Mouse (Mus musculus) neural tube, embryonic 14.5 days (tissue): ENCODE data around the gene Kcnj12. TPM values are rescaled to one million over a fixed set of nuclear protein-coding genes. Genes with fewer than 3 reads are reported as not detected.

Experiments
- ATAC-seq: fragments of 200-750 bp; cut with Nextera tagmentation; 2 replicates; pipeline ENCODE4 v1.8.0; 2017; ENCODE audit warnings: low read depth, mild to moderate bottlenecking, moderate TSS enrichment, moderate library complexity
- H3K27ac ChIP-seq: fragments of 300-500 bp; sonication (generic); 2 replicates; pipeline ENCODE4 v1.5.1; 2014; ENCODE audit warnings: low read depth, mild to moderate bottlenecking, control low read depth, low read length, moderate library complexity, mixed read lengths
- H3K27me3 ChIP-seq: fragments of 300-500 bp; sonication (generic); 2 replicates; pipeline ENCODE4 v1.6.1; 2014; ENCODE audit warnings: low read length; ENCODE audit not compliant: control insufficient read depth, insufficient read depth
- H3K36me3 ChIP-seq: fragments of 300-500 bp; sonication (generic); 2 replicates; pipeline ENCODE4 v1.6.1; 2014; ENCODE audit warnings: low read length, mixed read lengths; ENCODE audit not compliant: control insufficient read depth, insufficient read depth
- H3K4me1 ChIP-seq: fragments of 300-500 bp; sonication (generic); 2 replicates; pipeline ENCODE4 v1.6.1; 2014; ENCODE audit warnings: low read length; ENCODE audit not compliant: control insufficient read depth, insufficient read depth
- H3K4me2 ChIP-seq: fragments of 300-500 bp; sonication (generic); 2 replicates; pipeline ENCODE4 v1.6.1; 2014; ENCODE audit warnings: mild to moderate bottlenecking, low read depth, low read length, control low read depth
- H3K4me3 ChIP-seq: fragments of 300-500 bp; sonication (generic); 2 replicates; pipeline ENCODE4 v1.5.1; 2014; ENCODE audit warnings: low read depth, low read length, control low read depth, mixed read lengths
- H3K9ac ChIP-seq: fragments of 300-500 bp; sonication (generic); replicated peaks from 2 replicates; pipeline ENCODE4 v1.6.1; 2014; ENCODE audit warnings: low read depth, mild to moderate bottlenecking, control low read depth, low read length, mixed read lengths
- H3K9me3 ChIP-seq: fragments of 300-500 bp; sonication (generic); 2 replicates; pipeline ENCODE4 v1.6.1; 2016; ENCODE audit warnings: low read length; ENCODE audit not compliant: control insufficient read depth
- WGBS: fragments of 180-500 bp; shearing (Covaris S2); extraction: QIAGEN DNeasy Blood & Tissue Kit; methylation state at CpG from one replicate; pipeline ENCODE4 v1.1.7; 2014; 5-methylcytosine and 5-hydroxymethylcytosine counted together
- polyA plus RNA-seq: library from polyadenylated mRNA; unstranded; fragments of >200 nt; fragmentation: Nextera tagmentation; extraction: Ambion mirVana; gene quantifications from 2 replicates; pipeline ENCODE4 v1.2.1, GENCODE M21; 2014

The Kcnj12 gene
- polyA plus RNA-seq, 1 experiment from 2014 or later: 2.7 TPM

DNA sequence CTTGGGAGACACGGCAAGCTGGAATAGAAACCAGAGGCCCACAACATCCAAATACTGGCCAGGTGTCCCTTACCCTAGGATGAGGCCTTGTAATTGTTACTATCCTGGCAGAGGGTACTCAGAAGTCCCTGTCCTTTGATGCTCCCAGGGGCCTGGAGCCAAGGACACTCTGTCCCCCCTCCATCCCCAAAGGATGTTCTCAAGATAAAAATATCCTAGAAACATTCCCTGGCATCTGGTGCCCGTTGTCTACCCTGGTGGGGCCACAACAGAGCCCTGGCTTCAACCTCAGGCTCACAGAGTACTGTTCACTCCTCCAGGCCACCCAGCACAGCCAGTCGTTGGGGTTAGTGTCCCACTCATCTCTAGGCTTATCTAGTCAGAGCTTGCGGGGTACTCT is 38.3 kb downstream of the Kcnj12 start:
- H3K27ac ChIP-seq: no peak overlapping the region
- no peak overlapping the region for H3K4me2 ChIP-seq
- no peaks in the 10 kb centered on the region for H3K27me3 ChIP-seq
- 82% methylated on average over 4 of the region's 4 CpGs for WGBS
- H3K4me1 ChIP-seq: no peaks in the 10 kb centered on the region
- H3K4me3 ChIP-seq: no peak overlapping the region
- H3K9ac ChIP-seq: no peak overlapping the region
- no peaks in the 10 kb centered on the region for H3K36me3 ChIP-seq
- no peaks in the 10 kb centered on the region for H3K9me3 ChIP-seq
- no peak for ATAC-seq

DNA sequence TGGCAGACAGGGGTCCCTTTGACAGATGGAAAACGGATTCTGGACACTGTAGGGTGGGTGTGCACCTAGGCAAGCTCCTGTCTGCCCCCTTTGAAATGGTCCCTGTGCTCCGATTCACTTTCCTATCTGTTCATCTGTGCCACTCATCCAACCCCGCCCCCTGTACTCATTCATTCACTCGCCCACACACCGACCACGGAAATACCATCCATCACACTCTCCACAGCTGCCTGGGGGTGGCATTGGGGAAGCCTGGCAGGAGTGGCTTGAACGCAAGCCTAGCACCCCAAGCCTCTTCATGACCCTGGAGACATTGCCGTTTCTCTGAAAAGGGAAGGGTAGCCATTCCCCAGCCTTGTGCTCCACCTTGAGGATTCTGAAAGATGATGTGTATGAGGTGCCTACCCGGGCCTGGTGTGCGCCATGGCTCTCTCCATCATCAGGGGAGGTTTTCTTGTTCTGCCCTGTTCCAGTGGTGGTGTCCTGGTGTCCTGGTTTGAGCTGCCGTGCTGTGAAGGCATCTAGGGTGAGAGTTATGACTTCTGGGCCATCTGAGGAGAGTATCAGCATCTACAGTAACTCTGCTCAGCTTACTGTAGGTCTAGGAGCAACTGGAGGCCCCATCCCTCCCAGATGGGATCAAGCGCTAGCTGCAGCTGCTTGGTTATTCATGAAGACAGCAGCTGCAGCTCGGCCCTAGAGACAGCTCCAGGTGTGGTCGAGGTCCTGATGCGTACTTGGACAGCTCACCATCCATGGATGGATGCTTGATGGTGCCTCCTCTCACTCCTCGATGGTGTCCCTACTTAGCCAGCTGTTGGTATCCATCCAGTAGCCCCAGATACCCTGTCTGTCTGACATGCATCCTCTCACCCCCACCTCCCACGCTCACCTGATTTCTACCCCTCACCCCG is 40.4 kb downstream of the Kcnj12 start:
- ATAC-seq: no peak
- no peak overlapping the region for H3K27ac ChIP-seq
- 82% methylated on average over 18 of the region's 18 CpGs for WGBS

DNA sequence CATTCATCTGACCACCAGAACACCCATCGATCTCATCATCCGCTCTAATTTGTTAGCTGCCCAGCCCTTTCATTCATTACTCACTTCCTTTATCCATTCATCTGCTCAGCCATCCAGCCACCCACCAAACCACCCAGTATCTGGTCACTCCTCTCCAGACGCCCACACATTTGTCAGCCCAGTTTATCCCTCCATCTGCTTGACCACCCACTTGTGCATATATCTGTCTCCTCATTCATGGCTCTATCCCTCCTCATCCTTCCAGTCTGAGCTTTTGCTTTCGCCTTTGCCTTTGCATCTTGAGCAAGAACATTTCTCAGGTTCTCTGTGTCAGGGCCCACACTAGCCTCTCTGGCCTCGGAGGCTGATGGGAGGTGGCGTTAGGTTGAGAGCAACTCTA is 41.1 kb downstream of the Kcnj12 start:
- no peak overlapping the region for H3K4me3 ChIP-seq
- no peaks in the 10 kb centered on the region for H3K27me3 ChIP-seq
- no peaks in the 10 kb centered on the region for H3K36me3 ChIP-seq
- no peak overlapping the region for H3K9ac ChIP-seq
- H3K4me1 ChIP-seq: no peaks in the 10 kb centered on the region
- ATAC-seq: no peak
- no peak overlapping the region for H3K4me2 ChIP-seq
- H3K27ac ChIP-seq: no peak overlapping the region
- H3K9me3 ChIP-seq: no peaks in the 10 kb centered on the region
- 91% methylated on average over 6 of the region's 6 CpGs for WGBS

More for the DNA sequence above, 40.4 kb downstream of the Kcnj12 start:
- Histone ChIP-seq H3K9ac (no peak overlapping the region), H3K4me2 (no peak overlapping the region), H3K27me3 (no peaks in the 10 kb centered on the region), H3K4me1 (no peaks in the 10 kb centered on the region), H3K9me3 (no peaks in the 10 kb centered on the region), H3K36me3 (no peaks in the 10 kb centered on the region), H3K4me3 (no peak overlapping the region)

- Histone ChIP-seq H3K27me3 (no peaks in the 10 kb centered on the region), H3K9ac (no peak overlapping the region), H3K27ac (no peak overlapping the region), H3K4me2 (no peak overlapping the region), H3K4me3 (no peak overlapping the region), H3K36me3 (no peaks in the 10 kb centered on the region), H3K9me3 (no peaks in the 10 kb centered on the region), H3K4me1 (no peaks in the 10 kb centered on the region)
- WGBS: 88% methylated on average over 6 of the region's 6 CpGs
- ATAC-seq: no peak
Measured at GRCm38 (mm10) chr11:61065620-61066019, 43.3 kb downstream of the Kcnj12 start.

DNA sequence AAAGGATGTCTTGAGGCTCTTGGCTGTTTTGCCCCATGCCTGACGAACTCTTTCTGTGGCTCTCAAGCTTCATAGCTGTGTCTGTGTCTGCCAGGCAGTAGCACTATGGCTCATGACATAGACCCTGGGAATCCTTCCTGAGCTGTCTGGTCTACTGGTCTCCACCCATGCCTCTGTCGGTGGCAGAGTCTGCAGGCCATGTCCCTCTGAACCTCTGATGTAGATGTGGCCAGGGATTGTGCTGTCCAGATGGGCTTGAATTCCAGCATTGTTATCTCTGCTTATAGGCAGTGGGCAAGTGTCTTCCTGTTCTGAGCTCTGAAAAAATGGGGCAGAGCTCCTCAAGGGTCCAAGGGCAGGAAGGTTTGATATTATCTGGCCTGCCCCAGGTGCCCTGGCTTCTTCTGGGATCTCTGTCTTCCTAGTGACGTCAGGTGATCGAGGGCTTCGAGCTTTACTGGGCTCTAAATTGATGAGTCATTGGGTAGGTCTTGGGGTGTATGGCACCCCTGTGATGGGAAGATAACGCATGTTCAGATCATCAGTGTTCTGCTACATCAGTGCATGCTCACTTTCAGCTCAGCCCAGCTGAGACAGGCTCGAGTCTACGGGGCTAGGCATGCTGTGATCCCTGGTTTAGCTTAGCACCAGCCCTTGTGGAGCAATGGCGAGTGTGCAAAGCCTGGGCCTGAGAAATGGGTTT is 44.9 kb downstream of the Kcnj12 start:
- ATAC-seq: no peak
- Histone ChIP-seq H3K4me3 (no peak overlapping the region), H3K36me3 (no peaks in the 10 kb centered on the region)

GRCm38 (mm10) chr11:61068866-61069265 is 46.5 kb downstream of the Kcnj12 start:
- ATAC-seq: no peak
- no peak overlapping the region for H3K4me3 ChIP-seq

More for the DNA sequence above, 44.9 kb downstream of the Kcnj12 start:
- no peak overlapping the region for H3K4me2 ChIP-seq
- H3K4me1 ChIP-seq: no peaks in the 10 kb centered on the region
- no peaks in the 10 kb centered on the region for H3K27me3 ChIP-seq
- H3K9me3 ChIP-seq: no peaks in the 10 kb centered on the region
- no peak overlapping the region for H3K9ac ChIP-seq
- H3K27ac ChIP-seq: no peak overlapping the region
- 88% methylated on average over 9 of the region's 9 CpGs for WGBS

GRCm38 (mm10) chr11:61069645-61070044 is 47.3 kb downstream of the Kcnj12 start:
- WGBS: 97% methylated on average over 18 of the region's 18 CpGs
- Histone ChIP-seq H3K27ac (no peak overlapping the region), H3K9ac (no peak overlapping the region), H3K4me2 (no peak overlapping the region), H3K4me1 (no peaks in the 10 kb centered on the region), H3K9me3 (no peaks in the 10 kb centered on the region), H3K4me3 (no peak overlapping the region), H3K27me3 (no peaks in the 10 kb centered on the region), H3K36me3 (no peaks in the 10 kb centered on the region)
- no peak for ATAC-seq

More at GRCm38 (mm10) chr11:61068866-61069265, 46.5 kb downstream of the Kcnj12 start:
- H3K27ac ChIP-seq: no peak overlapping the region
- WGBS: 88% methylated on average over 10 of the region's 10 CpGs
- no peaks in the 10 kb centered on the region for H3K9me3 ChIP-seq
- H3K9ac ChIP-seq: no peak overlapping the region
- no peak overlapping the region for H3K4me2 ChIP-seq
- no peaks in the 10 kb centered on the region for H3K36me3 ChIP-seq
- H3K27me3 ChIP-seq: no peaks in the 10 kb centered on the region
- no peaks in the 10 kb centered on the region for H3K4me1 ChIP-seq

- Histone ChIP-seq H3K27me3 (no peaks in the 10 kb centered on the region), H3K27ac (no peak overlapping the region), H3K4me1 (no peaks in the 10 kb centered on the region), H3K9me3 (no peaks in the 10 kb centered on the region), H3K36me3 (no peaks in the 10 kb centered on the region), H3K9ac (no peak overlapping the region), H3K4me3 (no peak overlapping the region), H3K4me2 (no peak overlapping the region)
- WGBS: 86% methylated on average over 5 of the region's 5 CpGs
- ATAC-seq: no peak
Measured at GRCm38 (mm10) chr11:61074646-61075317, 52.4 kb downstream of the Kcnj12 start.
